Mouse (Mus musculus) CH12.LX (cell line): ENCODE data around the gene Heatr4. TPM values are rescaled to one million over a fixed set of nuclear protein-coding genes. Genes with fewer than 3 reads are reported as not detected.
"Not testable (repeated sequence)": the region's sequence is repeated elsewhere in the genome, so short reads cannot be mapped to it uniquely, and the experiment has no call there.

ENCODE experiments used
- DNase-seq: peaks from one replicate; pipeline ENCODE4 v3.0.0-alpha.2; 2013; ENCODE audit errors: extremely low read depth
- H3K27ac ChIP-seq: 2 replicates; pipeline ENCODE4 v1.5.1; 2012; ENCODE audit warnings: low read depth, mild to moderate bottlenecking, control low read depth, moderate library complexity; ENCODE audit not compliant: insufficient read depth
- H3K27me3 ChIP-seq: replicated peaks from 2 replicates; pipeline ENCODE3; 2012; ENCODE audit warnings: inconsistent platforms
- H3K36me3 ChIP-seq, 2 experiments: replicated peaks in 1 of 2; 2 replicates each; pipeline versions ENCODE3 to v1.6.1; 2012; ENCODE audit warnings: inconsistent platforms in 1 of 2, low read length in 1 of 2, mild to moderate bottlenecking in 1 of 2, mixed read lengths in 1 of 2, moderate library complexity in 1 of 2; ENCODE audit not compliant: control insufficient read depth in 1 of 2, insufficient read depth in 1 of 2
- H3K4me1 ChIP-seq, 2 experiments: 2 replicates each; pipeline ENCODE4 v1.6.1; 2012; ENCODE audit warnings: inconsistent platforms in 1 of 2, moderate library complexity in 1 of 2; ENCODE audit not compliant: insufficient read depth in 2 of 2, control insufficient read depth in 1 of 2
- H3K4me2 ChIP-seq: 2 replicates; pipeline ENCODE4 v1.6.1; 2012; ENCODE audit warnings: low read depth, mild to moderate bottlenecking, control low read depth; ENCODE audit not compliant: poor library complexity, insufficient read depth, severe bottlenecking
- H3K4me3 ChIP-seq, 3 experiments: fragments of 150-350 bp in 1 of 3; sonication (generic) in 1 of 3; replicated peaks in 1 of 3; 2 replicates each; pipeline versions ENCODE3 to v1.5.1; 2011 to 2012; ENCODE audit warnings: low read depth in 2 of 3, low read length in 2 of 3, mild to moderate bottlenecking in 2 of 3, moderate library complexity in 2 of 3, control low read depth in 1 of 3, improper control_type of control experiment in 1 of 3, inconsistent platforms in 1 of 3, mixed read lengths in 1 of 3; ENCODE audit not compliant: poor library complexity in 1 of 3
- H3K79me2 ChIP-seq: replicated peaks from 2 replicates; pipeline ENCODE4 v1.6.1; 2012; ENCODE audit warnings: mild to moderate bottlenecking, moderate library complexity; ENCODE audit not compliant: control insufficient read depth, poor library complexity, insufficient read depth, severe bottlenecking; ENCODE audit errors: extremely low read depth
- H3K9ac ChIP-seq: 2 replicates; pipeline ENCODE4 v1.6.1; 2012; ENCODE audit warnings: low read depth, mild to moderate bottlenecking, control low read depth, moderate library complexity; ENCODE audit not compliant: insufficient read depth
- H3K9me3 ChIP-seq: replicated peaks from 2 replicates; pipeline ENCODE3; 2012; ENCODE audit warnings: low read length, inconsistent platforms, mixed read lengths
- CHD2 ChIP-seq: IDR thresholded peaks from 2 replicates; pipeline ENCODE4 v1.6.1; 2011; ENCODE audit warnings: low read length, improper control_type of control experiment
- CTCF ChIP-seq, 2 experiments: IDR thresholded peaks in 1 of 2; conservative IDR thresholded peaks in 1 of 2; 2 replicates each; pipeline ENCODE4 v1.5.1; 2011 to 2012; ENCODE audit warnings: low read depth in 2 of 2, low read length in 2 of 2, improper control_type of control experiment in 1 of 2, inconsistent platforms in 1 of 2, mild to moderate bottlenecking in 1 of 2, moderate library complexity in 1 of 2
- ELF1 ChIP-seq: IDR thresholded peaks from 2 replicates; pipeline ENCODE4 v1.6.1; 2014; ENCODE audit warnings: low read depth, mild to moderate bottlenecking, inconsistent platforms, low read length, improper control_type of control experiment
- ETS1 ChIP-seq: conservative IDR thresholded peaks from 2 replicates; pipeline ENCODE4 v1.6.1; 2012; ENCODE audit warnings: low read depth, mild to moderate bottlenecking, inconsistent platforms, low read length, improper control_type of control experiment, moderate library complexity
- GABPA ChIP-seq: IDR thresholded peaks from 2 replicates; pipeline ENCODE4 v1.6.1; 2012; ENCODE audit warnings: low read depth, low read length, improper control_type of control experiment, inconsistent platforms; ENCODE audit not compliant: insufficient replicate concordance
- HCFC1 ChIP-seq: IDR thresholded peaks from 2 replicates; pipeline ENCODE4 v1.6.1; 2012; ENCODE audit warnings: low read depth, mild to moderate bottlenecking, inconsistent platforms, low read length, improper control_type of control experiment
- JUN ChIP-seq: IDR thresholded peaks from 2 replicates; pipeline ENCODE4 v1.6.1; 2011; ENCODE audit warnings: low read depth, mild to moderate bottlenecking, low read length, improper control_type of control experiment, moderate library complexity; ENCODE audit not compliant: insufficient read depth
- KAT2A ChIP-seq: IDR thresholded peaks from 2 replicates; pipeline ENCODE4 v1.6.1; 2012; ENCODE audit warnings: low read length, improper control_type of control experiment, inconsistent platforms; ENCODE audit not compliant: insufficient replicate concordance
- MAFK ChIP-seq: IDR thresholded peaks from 2 replicates; pipeline ENCODE4 v1.6.1; 2011; ENCODE audit warnings: low read length, improper control_type of control experiment; ENCODE audit not compliant: insufficient replicate concordance
- MAX ChIP-seq: IDR thresholded peaks from 2 replicates; pipeline ENCODE4 v1.6.1; 2011; ENCODE audit warnings: low read length, improper control_type of control experiment
- MXI1 ChIP-seq: IDR thresholded peaks from 2 replicates; pipeline ENCODE4 v1.6.1; 2011; ENCODE audit warnings: mild to moderate bottlenecking, low read depth, low read length, improper control_type of control experiment
- MYC ChIP-seq: IDR thresholded peaks from 2 replicates; pipeline ENCODE4 v1.6.1; 2011; ENCODE audit warnings: low read depth, mild to moderate bottlenecking, improper control_type of control experiment, low read length
- NELFE ChIP-seq: IDR thresholded peaks from 2 replicates; pipeline ENCODE4 v1.6.1; 2011; ENCODE audit warnings: low read depth, low read length, improper control_type of control experiment
- NRF1 ChIP-seq: IDR thresholded peaks from 2 replicates; pipeline ENCODE4 v1.6.1; 2014; ENCODE audit warnings: low read depth, mild to moderate bottlenecking, inconsistent platforms, low read length, improper control_type of control experiment, moderate library complexity
- RAD21 ChIP-seq: IDR thresholded peaks from 2 replicates; pipeline ENCODE4 v1.6.1; 2011; ENCODE audit warnings: low read depth, mild to moderate bottlenecking, low read length, improper control_type of control experiment, moderate library complexity
- RCOR1 ChIP-seq: conservative IDR thresholded peaks from 2 replicates; pipeline ENCODE4 v1.6.1; 2012; ENCODE audit warnings: low read depth, mild to moderate bottlenecking, inconsistent platforms, low read length, improper control_type of control experiment
- SMC3 ChIP-seq: IDR thresholded peaks from 2 replicates; pipeline ENCODE4 v1.6.1; 2011; ENCODE audit warnings: low read depth, low read length, improper control_type of control experiment
- TBP ChIP-seq: conservative IDR thresholded peaks from 2 replicates; pipeline ENCODE4 v1.6.1; 2011; ENCODE audit warnings: low read depth, low read length, improper control_type of control experiment
- TCF12 ChIP-seq: IDR thresholded peaks from 2 replicates; pipeline ENCODE4 v1.6.1; 2014; ENCODE audit warnings: low read depth, mild to moderate bottlenecking, inconsistent platforms, low read length, improper control_type of control experiment
- USF2 ChIP-seq: conservative IDR thresholded peaks from 2 replicates; pipeline ENCODE4 v1.6.1; 2011; ENCODE audit warnings: low read depth, low read length, improper control_type of control experiment
- ZC3H11A ChIP-seq: IDR thresholded peaks from 2 replicates; pipeline ENCODE4 v1.6.1; 2012; ENCODE audit warnings: low read depth, mild to moderate bottlenecking, inconsistent platforms, low read length, improper control_type of control experiment
- ZMIZ1 ChIP-seq: IDR thresholded peaks from 2 replicates; pipeline ENCODE4 v1.6.1; 2012; ENCODE audit warnings: low read depth, mild to moderate bottlenecking, inconsistent platforms, low read length, improper control_type of control experiment
- ZNF384 ChIP-seq: IDR thresholded peaks from 2 replicates; pipeline ENCODE4 v1.6.1; 2012; ENCODE audit warnings: low read depth, low read length, improper control_type of control experiment, inconsistent platforms
- dilution Hi-C: fragments of 300-500 bp; cut with MboI; formaldehyde crosslinking; loops from 2 replicates; pipeline ENCODE4 v1.14.3; 2020; ENCODE audit warnings: low sequenced_read_pairs; ENCODE audit not compliant: extremely low pct_unique_long_range_greater_than_20kb, extremely low pct_ligation_motif_present
- in situ Hi-C: fragments of 300-500 bp; cut with MboI; formaldehyde crosslinking; loops from 3 replicates; pipeline ENCODE4 v1.14.3; 2019; ENCODE audit warnings: low sequenced_read_pairs, low pct_ligation_motif_present, low pct_unique_long_range_greater_than_20kb, mixed read lengths
- polyA plus RNA-seq: library from polyadenylated mRNA; unstranded; fragments of >175 nt; gene quantifications from 2 replicates; pipeline ENCODE4 v1.2.1, GENCODE M21; 2012; ENCODE audit warnings: low read depth; ENCODE audit not compliant: insufficient read length
- total RNA-seq, 2 experiments: library from RNA; depleted of rRNA; stranded (reverse); fragments of 300-350 nt in 1 of 2; fragments of >200 nt in 1 of 2; gene quantifications; 2 replicates each; pipeline ENCODE4 v1.2.3; 2012 to 2014

The Heatr4 gene
- total RNA-seq (2012; rRNA removed) (not detected in 2 replicates), total RNA-seq (2014; rRNA removed) (not detected in 2 replicates), polyA plus RNA-seq (0.08 TPM in 1 of 2 replicates, not detected in the other)

DNA sequence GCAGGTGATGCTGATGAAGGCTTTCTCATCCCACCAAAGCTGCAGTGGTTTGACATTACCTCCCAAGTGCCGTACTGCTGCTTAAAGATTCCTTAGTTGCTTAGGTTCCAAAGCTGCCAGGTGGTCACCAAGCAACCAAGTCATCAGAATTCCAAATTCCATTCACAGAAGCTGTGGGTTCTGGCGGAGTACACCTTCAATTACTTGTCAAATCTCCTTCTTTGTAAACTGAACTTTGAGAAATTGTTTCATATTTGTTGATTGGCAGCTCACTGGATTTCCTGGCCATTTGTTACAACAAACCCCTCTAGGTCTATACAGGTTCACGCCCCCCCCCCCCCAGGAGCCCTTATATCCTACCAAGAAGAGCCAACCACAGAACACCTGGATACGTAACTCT lies at the start of gene Heatr4:
Heatr4 (minus strand) TSS at position 101 of the 400 bp plus-strand sequence.
- no peak for DNase-seq
- Histone ChIP-seq H3K36me3 (peaks cover 0 to under 1% of the 10 kb centered on the region in 2 experiments), H3K4me3 (no peak within 1 kb of the TSS), H3K4me2 (no peak within 1 kb of the TSS), H3K27me3 (no peaks in the 10 kb centered on the region), H3K27ac (no peak within 1 kb of the TSS), H3K79me2 (no peaks in the 10 kb centered on the region), H3K4me1 (peaks cover 5 to 16% of the 10 kb centered on the region in 2 experiments), H3K9ac (no peak within 1 kb of the TSS), H3K9me3 (peaks cover 5% of the 10 kb centered on the region)
- dilution Hi-C loops, result no loop called here
- no peak for TF ChIP-seq MYC
- TF ChIP-seq TCF12, result no peak
- TF ChIP-seq JUN, result no peak
- TF ChIP-seq ZNF384, result no peak
- no peak for TF ChIP-seq RAD21
- no peak for TF ChIP-seq MXI1
- in situ Hi-C loops, result no loop called here

DNA sequence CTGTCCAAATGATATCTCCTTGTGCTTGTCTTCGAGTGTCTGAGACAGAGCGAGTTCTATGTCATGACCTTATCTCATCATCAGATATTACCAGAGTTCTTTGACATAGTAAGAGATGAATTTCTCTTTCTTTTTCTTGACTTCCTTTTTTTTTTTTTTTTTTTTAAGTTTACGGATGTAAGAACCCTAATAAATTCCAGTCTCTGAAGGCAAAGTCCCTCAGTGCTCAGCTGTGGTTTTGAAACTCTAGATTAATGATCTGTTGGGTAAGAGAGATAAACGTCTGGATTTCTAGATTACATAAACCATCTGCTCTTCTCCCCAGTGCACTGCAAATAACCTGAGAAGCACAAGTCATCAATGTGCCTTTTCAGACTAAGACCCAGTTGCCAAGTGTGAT lies 49.5 kb upstream of the Heatr4 start:
- Histone ChIP-seq H3K36me3 (no peaks in the 10 kb centered on the region), H3K79me2 (no peaks in the 10 kb centered on the region), H3K4me2 (no peak overlapping the region), H3K27ac (no peak overlapping the region), H3K4me3 (no peak overlapping the region), H3K9ac (no peak overlapping the region), H3K4me1 (peaks cover 0 to 6% of the 10 kb centered on the region in 2 experiments; a peak in 1 of 4 replicates), H3K27me3 (no peaks in the 10 kb centered on the region), H3K9me3 (peaks cover 3% of the 10 kb centered on the region)
- in situ Hi-C loops (no loop called here), dilution Hi-C loops (no loop called here)
- TF ChIP-seq NELFE, result no peak
- no peak for TF ChIP-seq ELF1
- no peak for TF ChIP-seq ETS1
- no peak for TF ChIP-seq CHD2
- TF ChIP-seq RCOR1, result no peak
- TF ChIP-seq NRF1, result no peak
- TF ChIP-seq USF2, result no peak
- TF ChIP-seq ZC3H11A, result no peak
- TF ChIP-seq SMC3, result no peak
- no peak for TF ChIP-seq MYC
- TF ChIP-seq KAT2A, result no peak
- no peak for TF ChIP-seq HCFC1
- TF ChIP-seq MAFK, result no peak
- TF ChIP-seq MXI1, result no peak
- no peak for TF ChIP-seq CTCF (conservative IDR thresholded peaks at IDR 0.05 in 1 of 2, IDR thresholded peaks at IDR 0.05 in 1 of 2; ENCODE audit: low read depth in 2 of 2, low read length in 2 of 2)
- no peak for TF ChIP-seq GABPA
- no peak for TF ChIP-seq MAX
- no peak for TF ChIP-seq TBP
- TF ChIP-seq ZMIZ1, result no peak
- no peak for DNase-seq

DNA sequence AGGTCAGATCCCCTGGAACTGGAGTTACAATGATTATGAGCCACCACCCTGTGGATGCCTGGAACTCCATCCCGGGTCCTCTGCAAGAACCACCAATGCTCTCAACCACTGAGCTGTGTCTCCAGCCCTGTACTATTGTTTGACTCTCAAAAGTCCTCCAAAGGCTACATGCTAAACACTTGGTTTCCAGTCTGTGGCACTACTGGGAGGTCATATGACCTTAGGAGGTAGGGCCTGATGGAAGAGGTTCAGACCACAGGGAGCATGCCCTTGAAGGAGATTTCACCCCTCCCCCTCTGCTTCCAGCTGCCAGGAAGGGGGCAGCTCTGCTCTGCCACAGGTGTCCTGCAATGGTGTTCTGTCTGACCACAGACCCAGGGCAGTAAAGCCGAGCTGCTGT lies 48.6 kb upstream of the Heatr4 start:
- in situ Hi-C loops, H3K4me2 ChIP-seq, H3K4me3 ChIP-seq, H3K79me2 ChIP-seq, DNase-seq, dilution Hi-C loops, H3K9ac ChIP-seq, H3K4me1 ChIP-seq, H3K27me3 ChIP-seq, H3K9me3 ChIP-seq, H3K27ac ChIP-seq, H3K36me3 ChIP-seq: not testable (repeated sequence)
